Mouse (Mus musculus): ENCODE results near the gene Rapgef6. TPM values are rescaled to one million over a fixed set of nuclear protein-coding genes. Genes with fewer than 3 reads are reported as not detected.

Gene Rapgef6
- total and polyA plus RNA-seq, 3 experiments: 11.2 to 15.9 (median 14.6) TPM

DNA sequence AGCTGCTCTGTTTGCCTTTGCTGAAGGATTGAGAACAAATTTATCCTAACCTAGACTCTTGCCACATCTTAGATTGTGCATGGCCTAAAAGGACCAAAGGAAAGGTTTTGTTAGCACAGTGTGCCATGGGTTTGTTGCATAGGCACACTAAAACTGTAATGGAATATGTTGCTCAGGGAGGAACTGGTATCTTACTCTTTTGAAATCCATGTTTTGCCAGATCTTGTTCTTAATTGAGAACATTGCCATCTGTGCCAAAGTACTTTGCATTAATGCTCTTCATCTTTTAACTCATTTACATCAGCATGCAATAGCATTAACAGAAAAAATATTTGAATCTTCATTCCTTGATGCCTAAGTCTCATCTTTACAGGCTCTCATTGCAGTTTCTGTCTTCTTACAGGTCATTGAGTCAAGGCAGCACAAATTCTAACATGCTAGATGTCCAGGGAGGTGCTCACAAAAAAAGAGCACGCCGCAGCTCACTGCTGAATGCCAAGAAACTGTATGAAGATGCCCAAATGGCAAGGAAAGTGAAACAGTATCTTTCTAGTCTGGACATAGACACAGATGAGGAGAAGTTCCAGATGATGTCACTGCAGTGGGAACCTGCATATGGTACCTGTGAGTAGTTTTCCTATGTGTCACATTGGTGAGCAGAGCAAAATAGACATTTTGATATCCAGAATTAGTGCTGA, 153.3 kb downstream of the Rapgef6 start:
- Histone ChIP-seq H3K27ac (no peak overlapping the region), H3K36me3 (ENCODE audit: control insufficient read depth, insufficient read depth, low read length) (no peaks in the 10 kb centered on the region), H3K79me2 (replicated peaks; ENCODE audit: control insufficient read depth, insufficient read depth, low read length) (no peaks in the 10 kb centered on the region), H3K27me3 (ENCODE audit: control insufficient read depth, insufficient read depth, low read length) (no peaks in the 10 kb centered on the region), H3K4me1 (ENCODE audit: control insufficient read depth, insufficient read depth, low read length) (no peaks in the 10 kb centered on the region), H3K9ac (ENCODE audit: low read depth, low read length) (no peak overlapping the region), H3K4me3 (no peak overlapping the region)
- WGBS: 99% methylated on average over 2 of the region's 2 CpGs
- no peak for TF ChIP-seq POLR2A (IDR thresholded peaks at IDR 0.05; ENCODE audit: insufficient read depth, low read depth, low read length)
- TF ChIP-seq CTCF (IDR thresholded peaks at IDR 0.05): no peak
- no peak for TF ChIP-seq EP300 (IDR thresholded peaks at IDR 0.05; ENCODE audit: insufficient read depth, low read depth, low read length)
- DNase-seq: no peak
- intact Hi-C loops (cut with DNase I): no loop called here

DNA sequence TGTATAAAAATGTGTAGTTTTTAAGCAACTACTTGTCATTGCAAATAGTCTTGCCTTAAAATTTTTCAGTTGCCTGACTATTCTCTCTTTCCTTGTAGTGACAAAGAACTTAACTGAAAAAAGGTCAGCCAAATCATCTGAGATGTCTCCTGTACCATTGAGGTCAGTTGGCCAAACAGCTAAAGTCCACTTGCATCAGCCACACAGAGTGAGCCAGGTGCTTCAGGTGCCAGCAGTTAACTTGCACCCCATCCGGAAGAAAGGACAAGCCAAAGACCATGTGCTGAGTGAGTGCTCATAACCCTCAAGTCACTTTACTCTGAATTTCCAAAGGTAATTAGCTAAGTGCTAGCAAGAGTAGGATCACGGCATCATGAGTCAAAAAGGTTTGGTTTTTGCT, 156.5 kb downstream of the Rapgef6 start:
- H3K9ac ChIP-seq (ENCODE audit: low read depth, low read length): no peak overlapping the region
- no peaks in the 10 kb centered on the region for H3K4me1 ChIP-seq (ENCODE audit: control insufficient read depth, insufficient read depth, low read length)
- intact Hi-C loops (cut with DNase I): no loop called here
- no peak for DNase-seq
- TF ChIP-seq POLR2A (IDR thresholded peaks at IDR 0.05; ENCODE audit: insufficient read depth, low read depth, low read length) (no peak), EP300 (IDR thresholded peaks at IDR 0.05; ENCODE audit: insufficient read depth, low read depth, low read length) (no peak), CTCF (IDR thresholded peaks at IDR 0.05) (no peak)
- H3K27me3 ChIP-seq (ENCODE audit: control insufficient read depth, insufficient read depth, low read length): no peaks in the 10 kb centered on the region
- H3K4me3 ChIP-seq: no peak overlapping the region
- no peaks in the 10 kb centered on the region for H3K79me2 ChIP-seq (replicated peaks; ENCODE audit: control insufficient read depth, insufficient read depth, low read length)
- WGBS: 93% methylated on average over 2 of the region's 2 CpGs
- H3K27ac ChIP-seq: no peak overlapping the region
- no peaks in the 10 kb centered on the region for H3K36me3 ChIP-seq (ENCODE audit: control insufficient read depth, insufficient read depth, low read length)

DNA sequence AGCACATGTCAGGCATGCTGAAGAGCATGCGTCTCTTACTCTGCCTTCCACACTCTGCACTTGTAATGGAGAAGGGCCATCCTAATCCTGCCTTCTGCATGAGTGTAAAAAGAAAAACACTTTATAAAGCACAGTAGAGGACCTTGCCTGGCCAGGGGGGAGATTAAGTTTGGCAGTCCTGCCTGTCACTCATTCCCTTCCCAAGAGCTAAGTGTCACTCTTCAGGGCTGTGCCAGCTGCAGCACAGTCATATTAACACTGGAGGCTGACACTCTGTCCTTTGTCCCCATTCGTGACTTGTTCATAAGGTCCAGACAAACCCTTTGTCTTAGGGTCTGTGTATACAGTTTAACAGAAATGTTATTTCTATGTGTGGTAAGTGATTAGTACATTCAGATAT, 162.2 kb downstream of the Rapgef6 start:
- TF ChIP-seq EP300 (IDR thresholded peaks at IDR 0.05; ENCODE audit: insufficient read depth, low read depth, low read length): 0 out of 2 replicates have a peak, but pooled peaks have one; percentile 8
- TF ChIP-seq CTCF (IDR thresholded peaks at IDR 0.05): no peak
- no peak for TF ChIP-seq POLR2A (IDR thresholded peaks at IDR 0.05; ENCODE audit: insufficient read depth, low read depth, low read length)
- no peak overlapping the region for H3K9ac ChIP-seq (ENCODE audit: low read depth, low read length)
- peaks cover 3% of the 10 kb centered on the region; the same call in 1 of the 2 replicates for H3K4me1 ChIP-seq (ENCODE audit: control insufficient read depth, insufficient read depth, low read length)
- H3K4me3 ChIP-seq: no peak overlapping the region
- no peaks in the 10 kb centered on the region for H3K27me3 ChIP-seq (ENCODE audit: control insufficient read depth, insufficient read depth, low read length)
- intact Hi-C loops (cut with DNase I): no loop called here
- WGBS: 68% methylated on average over 2 of the region's 2 CpGs
- no peaks in the 10 kb centered on the region for H3K36me3 ChIP-seq (ENCODE audit: control insufficient read depth, insufficient read depth, low read length)
- H3K27ac ChIP-seq: no peak overlapping the region; the same call in 1 of the 2 replicates
- peak in 1 of 2 experiments; percentile 30 for DNase-seq
- no peaks in the 10 kb centered on the region for H3K79me2 ChIP-seq (replicated peaks; ENCODE audit: control insufficient read depth, insufficient read depth, low read length)

DNA sequence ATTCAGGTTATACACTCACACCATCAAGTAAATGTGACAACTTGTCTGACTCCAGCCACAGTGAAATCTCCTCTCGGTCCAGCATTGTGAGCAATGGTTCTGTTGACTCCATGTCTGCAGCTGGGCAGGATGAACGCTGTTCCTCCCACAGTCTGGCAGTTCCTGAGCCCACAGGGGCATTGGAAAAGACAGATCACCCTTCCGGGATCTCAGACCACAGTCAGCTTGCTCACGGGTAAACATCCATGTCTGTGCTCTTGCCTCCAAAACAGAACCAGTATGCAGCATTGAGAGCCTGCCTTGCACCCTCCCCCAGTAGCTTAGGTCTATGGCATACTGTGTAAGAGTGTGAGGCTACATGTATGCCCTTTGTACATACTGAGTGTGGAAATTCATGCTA, 167.5 kb downstream of the Rapgef6 start:
- H3K36me3 ChIP-seq (ENCODE audit: control insufficient read depth, insufficient read depth, low read length): no peaks in the 10 kb centered on the region
- no peak for TF ChIP-seq EP300 (IDR thresholded peaks at IDR 0.05; ENCODE audit: insufficient read depth, low read depth, low read length)
- no peak for TF ChIP-seq CTCF (IDR thresholded peaks at IDR 0.05)
- TF ChIP-seq POLR2A (IDR thresholded peaks at IDR 0.05; ENCODE audit: insufficient read depth, low read depth, low read length): no peak
- intact Hi-C loops (cut with DNase I): no loop called here
- 43% methylated on average over 4 of the region's 4 CpGs for WGBS
- H3K9ac ChIP-seq (ENCODE audit: low read depth, low read length): no peak overlapping the region
- peaks cover 5% of the 10 kb centered on the region for H3K4me1 ChIP-seq (ENCODE audit: control insufficient read depth, insufficient read depth, low read length)
- no peak for DNase-seq
- H3K4me3 ChIP-seq: no peak overlapping the region
- no peaks in the 10 kb centered on the region for H3K27me3 ChIP-seq (ENCODE audit: control insufficient read depth, insufficient read depth, low read length)
- no peak overlapping the region for H3K27ac ChIP-seq
- no peaks in the 10 kb centered on the region for H3K79me2 ChIP-seq (replicated peaks; ENCODE audit: control insufficient read depth, insufficient read depth, low read length)

DNA sequence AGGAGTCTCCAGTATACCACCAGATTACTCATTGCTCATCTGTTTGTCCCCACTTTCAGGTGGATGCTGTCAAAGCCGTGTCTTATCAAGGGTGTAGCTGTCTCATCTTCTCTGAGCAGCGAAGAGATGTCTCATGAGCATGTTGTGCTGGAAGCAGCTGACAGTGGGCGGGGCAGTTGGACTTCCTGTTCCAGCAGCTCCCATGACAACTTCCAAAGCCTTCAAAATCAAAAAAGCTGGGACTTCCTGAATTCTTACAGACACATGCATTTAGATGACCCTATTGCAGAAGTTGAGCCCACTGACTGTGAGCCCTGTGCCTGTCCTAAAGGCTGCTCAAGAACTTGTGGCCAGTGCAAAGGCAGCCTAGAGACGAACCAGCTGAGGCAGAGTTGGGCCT, 168.5 kb downstream of the Rapgef6 start:
- intact Hi-C loops (cut with DNase I): no loop called here
- WGBS: 32% methylated on average over 4 of the region's 4 CpGs
- Histone ChIP-seq H3K9ac (ENCODE audit: low read depth, low read length) (no peak overlapping the region), H3K27ac (no peak overlapping the region), H3K4me1 (ENCODE audit: control insufficient read depth, insufficient read depth, low read length) (peaks cover 4% of the 10 kb centered on the region), H3K27me3 (ENCODE audit: control insufficient read depth, insufficient read depth, low read length) (no peaks in the 10 kb centered on the region), H3K79me2 (replicated peaks; ENCODE audit: control insufficient read depth, insufficient read depth, low read length) (no peaks in the 10 kb centered on the region), H3K36me3 (ENCODE audit: control insufficient read depth, insufficient read depth, low read length) (no peaks in the 10 kb centered on the region), H3K4me3 (no peak overlapping the region)
- DNase-seq: peak; percentile 57 to 75
- TF ChIP-seq EP300 (IDR thresholded peaks at IDR 0.05; ENCODE audit: insufficient read depth, low read depth, low read length): no peak
- TF ChIP-seq CTCF (IDR thresholded peaks at IDR 0.05): no peak
- no peak for TF ChIP-seq POLR2A (IDR thresholded peaks at IDR 0.05; ENCODE audit: insufficient read depth, low read depth, low read length)

DNA sequence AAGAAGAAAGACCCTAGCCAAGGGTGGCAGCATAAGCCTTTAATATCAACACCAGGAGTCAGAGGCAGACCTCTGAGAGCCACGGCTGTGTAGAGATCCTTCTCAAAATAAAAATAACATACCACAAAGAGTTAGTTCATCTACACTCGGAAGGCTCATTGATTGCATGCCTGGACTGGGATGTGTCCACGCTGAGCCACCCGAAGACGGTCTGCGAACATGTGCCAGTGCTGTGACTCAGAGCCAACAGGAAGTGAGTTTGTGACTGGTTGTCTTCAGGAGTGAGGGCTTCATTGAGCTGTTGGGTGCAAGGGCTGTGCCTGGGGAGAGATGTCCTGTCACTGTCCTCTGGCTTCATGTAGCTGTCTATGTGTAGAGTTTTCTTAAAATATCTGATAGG, 171.0 kb downstream of the Rapgef6 start:
- Histone ChIP-seq H3K4me1 (ENCODE audit: control insufficient read depth, insufficient read depth, low read length) (peaks cover 4% of the 10 kb centered on the region), H3K27me3 (ENCODE audit: control insufficient read depth, insufficient read depth, low read length) (no peaks in the 10 kb centered on the region), H3K4me3 (no peak overlapping the region), H3K79me2 (replicated peaks; ENCODE audit: control insufficient read depth, insufficient read depth, low read length) (no peaks in the 10 kb centered on the region), H3K27ac (no peak overlapping the region), H3K36me3 (ENCODE audit: control insufficient read depth, insufficient read depth, low read length) (no peaks in the 10 kb centered on the region), H3K9ac (ENCODE audit: low read depth, low read length) (no peak overlapping the region)
- TF ChIP-seq EP300 (IDR thresholded peaks at IDR 0.05; ENCODE audit: insufficient read depth, low read depth, low read length): no peak
- WGBS: 29% methylated on average over 6 of the region's 6 CpGs
- no peak for DNase-seq
- intact Hi-C loops (cut with DNase I): no loop called here

All from heart, adult 2 months (tissue).